Mouse (Mus musculus): ENCODE data around the gene Gli2. TPM values are rescaled to one million over a fixed set of nuclear protein-coding genes. Genes with fewer than 3 reads are reported as not detected.
A peak's percentile ranks its signal among the peaks of the same experiment; 100 is the strongest.

Gene Gli2
- total RNA-seq, 2 experiments from 2014 or later = 5.6 to 6.8 TPM

DNA sequence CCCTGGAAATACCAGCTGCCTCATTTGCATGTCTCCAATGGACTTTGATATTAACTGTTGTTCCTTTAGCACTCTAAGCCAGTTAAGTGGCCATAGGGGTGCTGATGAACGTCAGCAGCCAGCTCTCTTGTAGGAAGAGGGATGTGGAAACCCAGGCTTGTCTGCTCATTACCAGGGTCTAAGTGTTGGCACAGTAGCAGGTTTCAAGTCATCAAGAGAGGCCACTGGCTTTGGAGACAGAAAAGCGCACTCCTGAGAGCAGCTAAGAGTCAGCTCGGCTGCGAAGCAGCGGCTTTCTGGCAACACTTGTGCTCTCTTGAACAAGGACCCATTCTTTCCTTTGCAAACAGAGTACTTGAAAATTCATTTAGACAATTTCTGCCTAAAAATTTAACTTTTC, 148.1 kb downstream of the Gli2 start:
- DNase-seq (ENCODE audit: low spot score in 2 of 2) = no peak

DNA sequence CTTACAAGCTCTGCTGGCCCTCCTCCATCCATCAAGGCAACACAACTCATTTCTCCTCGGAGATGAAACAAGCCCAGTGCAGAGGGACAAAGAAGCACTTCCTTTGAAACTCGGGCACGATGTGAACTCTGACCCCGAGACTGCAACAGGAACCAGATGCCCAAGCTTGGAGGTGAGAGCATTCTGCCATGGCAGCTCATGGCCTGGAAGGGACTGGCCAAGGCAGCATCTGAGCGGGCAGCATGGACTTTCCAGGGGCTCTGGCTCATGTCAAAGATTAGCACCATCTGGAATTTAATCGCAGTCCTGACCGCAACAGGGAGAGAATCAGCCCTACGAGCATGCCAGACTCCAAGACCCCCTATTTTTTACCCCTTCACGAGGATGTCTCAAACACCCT, 148.5 kb downstream of the Gli2 start:
- DNase-seq (ENCODE audit: low spot score in 2 of 2) = no peak

DNA sequence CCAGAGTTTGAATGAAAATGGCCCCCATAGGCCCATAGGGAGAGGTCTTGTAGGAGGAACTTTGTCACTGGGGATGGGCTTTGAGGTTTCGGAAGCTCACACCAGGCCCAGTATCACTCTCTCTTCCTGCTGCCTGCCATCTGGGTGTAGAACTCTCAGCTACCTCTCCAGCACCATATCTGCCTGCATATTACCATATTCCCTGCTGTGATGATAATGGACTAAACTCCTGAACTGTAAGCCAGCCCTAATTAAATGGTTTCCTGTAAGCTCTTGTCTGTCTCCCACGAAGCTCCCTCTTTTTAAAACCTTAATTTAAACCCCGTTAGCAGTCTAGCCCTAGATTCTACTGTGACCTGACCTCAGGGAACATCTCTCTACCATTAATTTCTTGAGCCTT, 149.0 kb downstream of the Gli2 start:
- DNase-seq (ENCODE audit: low spot score in 2 of 2) = no peak

DNA sequence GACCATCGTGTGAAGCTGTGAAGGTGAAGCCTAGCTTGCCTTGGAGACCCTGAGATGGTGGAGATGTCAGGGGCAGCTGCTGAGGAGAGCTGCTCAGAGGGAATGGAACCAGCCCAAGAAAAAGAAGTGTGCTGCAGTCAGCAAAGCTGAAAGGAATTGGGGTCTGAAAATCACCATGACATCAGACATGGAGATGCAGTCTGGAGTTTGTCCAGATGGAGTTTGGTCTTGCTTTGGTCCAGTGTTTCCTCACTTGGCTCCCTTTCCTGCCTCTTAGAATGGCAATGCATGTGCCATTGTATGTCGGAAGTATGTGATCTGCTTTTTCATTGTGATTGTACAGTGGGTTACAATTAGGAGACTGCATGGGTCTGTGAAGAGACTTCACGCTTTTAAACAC, 149.7 kb downstream of the Gli2 start:
- DNase-seq (ENCODE audit: low spot score in 2 of 2) = no peak

DNA sequence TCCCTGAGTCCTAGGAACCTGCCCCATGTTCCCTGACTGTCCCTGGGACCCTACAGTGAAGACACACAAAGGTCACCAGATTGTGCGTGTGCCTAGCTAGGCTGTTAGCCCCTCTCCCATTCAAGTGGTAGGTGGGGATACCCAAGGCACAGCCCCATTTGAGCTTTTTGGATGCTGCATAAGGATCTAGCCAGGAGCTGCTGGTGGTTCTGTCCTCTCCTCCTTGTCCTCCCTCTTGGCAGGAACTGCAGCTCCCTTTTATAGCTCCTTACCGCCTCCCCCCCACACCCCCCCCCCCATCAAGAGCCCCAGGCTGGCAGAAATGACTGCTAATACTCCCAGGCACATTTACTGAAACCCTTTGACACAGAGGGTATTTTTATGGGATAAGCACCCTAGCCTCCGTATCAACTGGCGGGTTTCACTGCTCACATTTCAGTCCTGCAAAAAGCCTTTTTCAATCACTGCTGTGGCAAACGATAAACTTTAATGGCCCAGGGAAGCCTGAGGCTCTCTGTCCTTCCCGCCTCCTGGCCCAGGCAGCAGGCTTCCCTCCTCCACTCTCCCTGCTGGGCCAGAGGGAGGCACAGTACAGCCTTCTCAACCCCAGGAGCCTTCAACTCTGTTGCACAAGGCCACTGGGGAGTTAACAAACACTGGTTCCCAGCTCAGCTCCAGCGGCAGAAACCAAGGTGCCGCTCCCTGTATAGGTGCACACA, 151.4 kb downstream of the Gli2 start:
- no peak for DNase-seq (ENCODE audit: low spot score in 2 of 2)

DNA sequence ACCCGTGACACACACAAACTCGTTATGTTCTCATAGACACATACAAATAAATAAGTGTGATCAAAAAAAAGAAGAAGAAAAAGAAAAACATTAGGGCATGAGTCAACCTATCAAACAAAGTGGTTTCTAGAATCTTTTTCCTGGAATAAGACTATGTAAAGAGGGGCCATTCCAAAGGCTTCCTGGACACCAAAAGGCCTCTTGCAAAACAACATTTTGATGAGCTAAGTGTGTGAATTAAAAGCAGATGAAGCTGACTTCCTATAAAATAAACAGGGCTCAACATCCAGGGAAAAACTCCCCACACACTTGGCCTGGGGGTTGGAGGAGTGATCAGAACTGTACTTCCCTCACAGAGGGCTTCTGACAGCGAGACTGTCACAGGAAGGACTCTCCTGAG, 155.1 kb downstream of the Gli2 start:
- DNase-seq (ENCODE audit: low spot score in 2 of 2) = no peak

DNA sequence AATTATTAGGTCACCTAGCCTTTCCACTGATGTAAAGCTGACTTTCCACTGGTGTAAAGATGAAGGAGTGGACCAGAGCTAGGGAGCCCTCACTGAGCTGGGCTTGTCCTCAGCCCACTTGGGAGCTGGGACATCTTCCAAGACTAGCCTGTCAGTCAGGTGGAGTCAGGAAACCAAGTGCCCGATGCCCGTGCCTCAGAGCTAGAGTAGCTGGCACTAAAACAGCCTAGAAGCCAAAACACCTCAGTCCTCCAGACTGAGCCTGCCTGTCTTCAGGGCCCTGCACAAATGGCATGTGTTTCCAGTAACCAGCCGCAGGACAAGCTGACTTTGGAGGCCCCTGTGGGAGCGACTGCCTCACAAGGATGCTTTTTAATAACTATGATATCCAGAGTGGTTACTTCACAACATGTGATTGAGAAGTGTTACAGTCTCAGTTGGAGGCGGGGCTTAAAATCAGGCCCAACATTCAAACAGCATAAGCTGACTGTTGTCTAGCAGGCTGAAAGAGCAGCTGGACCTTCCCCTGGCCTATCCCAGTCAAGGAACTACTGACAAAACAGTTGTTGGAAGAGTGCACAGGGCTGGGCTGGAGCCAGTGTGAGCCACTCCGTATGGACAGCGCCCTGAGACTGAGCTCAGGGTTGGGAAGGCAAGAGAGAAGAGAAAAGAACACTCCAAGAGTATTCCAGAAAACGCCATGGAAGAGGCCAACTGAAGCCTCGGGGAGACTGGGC, 158.2 kb downstream of the Gli2 start:
- no peak for DNase-seq (ENCODE audit: low spot score in 2 of 2)

DNA sequence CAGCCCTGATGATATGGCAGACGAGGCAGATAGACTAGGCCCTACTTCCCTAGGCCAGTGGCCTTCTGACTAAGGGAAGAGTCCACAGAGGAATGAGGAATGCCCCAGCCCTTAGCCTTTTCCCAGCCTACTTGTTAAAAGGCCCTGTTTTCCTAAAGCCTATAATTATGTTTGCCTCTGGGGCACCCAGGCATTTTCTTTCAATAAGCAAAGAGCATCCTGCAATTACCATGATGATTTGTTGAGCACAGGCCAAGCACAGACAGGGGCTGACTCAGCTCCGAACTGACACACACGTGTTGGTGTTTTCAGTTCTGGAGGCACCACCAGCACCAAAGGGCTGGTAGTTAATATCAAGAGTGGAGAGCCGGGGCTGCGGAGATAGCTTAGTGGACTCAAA, 162.0 kb downstream of the Gli2 start:
- DNase-seq (ENCODE audit: low spot score in 2 of 2) = no peak

DNA sequence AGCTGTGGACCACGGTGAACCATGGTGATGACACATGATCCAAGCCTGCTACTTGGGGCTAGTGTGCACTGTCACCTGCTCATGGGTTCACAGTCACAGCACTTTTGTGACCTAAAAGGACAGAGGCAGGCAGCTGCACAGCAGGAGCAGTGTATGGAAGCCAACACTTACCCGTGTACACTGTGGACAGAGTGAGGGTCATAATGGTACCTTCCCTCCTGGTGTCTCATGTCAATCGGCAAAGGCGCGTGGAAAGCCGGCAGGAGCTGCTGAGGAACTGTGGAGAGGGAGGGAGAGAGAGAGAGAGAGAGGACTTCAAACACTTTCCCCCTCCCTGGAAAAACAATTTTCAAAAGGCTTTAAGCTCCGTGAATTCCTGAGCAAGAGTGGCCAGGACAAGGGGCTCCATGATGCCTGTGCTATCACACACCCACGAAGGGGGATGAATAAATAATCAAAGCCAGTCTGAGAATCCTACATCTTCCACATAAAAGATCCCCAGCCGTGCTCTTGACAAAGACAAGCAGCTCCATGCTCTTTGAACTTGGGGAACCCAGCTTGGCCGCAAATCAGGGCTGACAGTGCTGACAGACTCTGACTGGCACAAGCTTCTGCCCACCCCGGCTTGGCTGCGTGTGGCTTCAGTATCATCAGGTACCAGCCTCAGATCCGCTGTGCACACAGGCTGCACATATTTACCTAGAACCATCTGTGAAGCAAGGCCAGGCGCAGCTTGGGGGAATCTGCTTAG, 163.1 kb downstream of the Gli2 start:
- DNase-seq (ENCODE audit: low spot score in 2 of 2) = no peak

DNA sequence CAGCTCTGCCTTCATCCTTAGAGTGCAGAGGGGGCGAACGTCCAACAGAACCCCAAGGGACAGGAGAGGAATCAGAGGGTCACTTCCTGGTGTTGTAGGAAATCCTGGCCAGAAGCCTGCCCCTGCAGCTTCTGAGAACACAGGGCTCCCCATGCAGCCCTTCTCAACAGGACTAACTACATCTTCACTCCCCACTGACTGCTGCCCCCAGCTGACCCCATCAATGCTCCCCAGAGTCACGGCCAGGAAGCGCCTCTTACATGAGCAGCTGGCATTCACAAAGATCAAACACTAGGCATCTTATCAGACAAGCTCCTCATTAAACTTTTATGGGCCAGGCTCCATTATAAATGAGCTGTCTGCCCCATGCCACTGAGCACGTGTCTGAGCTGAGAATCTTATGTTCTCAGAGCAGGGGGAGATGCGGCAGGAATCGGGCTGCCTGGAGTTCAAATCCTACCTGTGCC, 172.6 kb downstream of the Gli2 start:
- DNase-seq (ENCODE audit: low spot score in 2 of 2) = no peak

DNA sequence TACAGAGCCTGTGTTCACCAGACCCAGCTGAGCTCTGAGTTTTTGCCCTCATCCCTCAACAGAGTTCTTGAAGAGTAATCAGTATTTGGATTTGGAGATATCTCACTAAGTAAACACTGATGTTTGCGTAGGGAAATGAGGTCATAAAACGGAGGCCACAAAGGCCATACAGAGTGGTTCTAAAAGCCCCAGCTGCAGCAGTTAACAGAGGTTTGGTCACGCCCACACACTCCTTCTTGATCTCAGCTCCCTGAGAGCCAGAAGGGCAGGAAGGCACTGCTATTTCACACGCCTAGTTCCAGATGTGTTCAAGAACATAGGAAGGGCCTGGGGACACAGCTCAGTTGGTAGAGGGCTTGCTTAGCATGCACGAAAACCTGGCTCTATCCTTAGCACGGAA, 175.1 kb downstream of the Gli2 start:
- no peak for DNase-seq (ENCODE audit: low spot score in 2 of 2)

DNA sequence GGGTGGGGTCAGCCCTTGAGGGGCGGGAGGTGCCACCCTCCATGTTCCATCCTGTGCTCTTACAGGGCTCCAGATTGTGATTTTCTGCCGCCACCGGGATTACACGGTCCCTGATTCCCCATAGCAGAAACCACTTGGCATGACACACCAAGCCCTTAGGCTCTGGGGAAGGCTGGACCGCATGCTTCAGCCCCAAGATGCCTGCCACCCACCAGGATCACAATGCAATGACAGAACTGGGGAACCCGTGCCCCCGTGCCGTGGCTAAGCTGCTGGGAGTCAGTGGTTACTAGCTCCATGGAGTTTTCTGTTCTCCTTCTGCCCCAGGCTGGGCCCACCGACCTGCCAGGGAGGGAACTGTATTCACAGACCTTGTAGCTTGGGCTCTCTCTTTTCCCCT, 178.2 kb downstream of the Gli2 start:
- no peak for DNase-seq (ENCODE audit: low spot score in 2 of 2)

DNA sequence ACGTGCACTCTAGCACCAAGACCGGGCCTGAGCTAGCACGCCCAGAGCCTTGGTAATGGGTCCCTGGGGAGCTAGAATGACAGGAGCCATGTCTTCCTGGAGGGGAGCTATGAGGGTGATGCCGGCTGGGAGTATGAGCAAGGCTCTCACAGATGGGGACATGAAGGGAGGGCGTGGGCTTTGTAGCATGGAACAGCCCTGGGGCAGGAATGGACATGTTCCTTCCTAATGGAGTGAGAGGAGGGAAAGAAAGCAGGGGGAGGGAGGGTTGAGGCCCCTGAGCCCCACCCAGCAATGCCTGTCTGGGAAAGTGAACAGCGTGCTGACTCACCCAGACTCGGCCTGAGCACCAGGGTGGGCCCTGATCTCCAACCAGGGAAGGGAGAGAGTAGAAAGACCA, 179.9 kb downstream of the Gli2 start:
- DNase-seq (ENCODE audit: low spot score in 2 of 2) = no peak

DNA sequence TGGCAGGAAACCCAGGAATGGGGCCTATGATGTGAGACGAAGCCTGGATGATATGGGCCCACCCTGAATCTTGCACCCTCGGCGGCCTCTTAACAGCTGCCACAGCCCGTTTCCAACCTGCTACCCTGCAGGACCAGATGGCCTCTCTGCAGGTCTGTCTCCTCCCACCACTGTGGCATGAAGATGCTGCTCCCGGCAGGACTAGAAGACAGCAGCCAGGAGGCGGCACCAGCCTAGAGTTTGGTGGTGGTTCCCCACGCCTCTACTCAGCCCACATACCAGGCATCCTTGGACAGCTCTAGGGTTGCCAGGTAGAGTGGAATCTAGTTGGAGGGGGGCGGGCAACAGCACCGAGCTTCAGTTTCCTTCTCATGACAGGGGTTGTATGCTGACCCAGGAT, 188.7 kb downstream of the Gli2 start:
- DNase-seq (ENCODE audit: low spot score in 2 of 2) = no peak

DNA sequence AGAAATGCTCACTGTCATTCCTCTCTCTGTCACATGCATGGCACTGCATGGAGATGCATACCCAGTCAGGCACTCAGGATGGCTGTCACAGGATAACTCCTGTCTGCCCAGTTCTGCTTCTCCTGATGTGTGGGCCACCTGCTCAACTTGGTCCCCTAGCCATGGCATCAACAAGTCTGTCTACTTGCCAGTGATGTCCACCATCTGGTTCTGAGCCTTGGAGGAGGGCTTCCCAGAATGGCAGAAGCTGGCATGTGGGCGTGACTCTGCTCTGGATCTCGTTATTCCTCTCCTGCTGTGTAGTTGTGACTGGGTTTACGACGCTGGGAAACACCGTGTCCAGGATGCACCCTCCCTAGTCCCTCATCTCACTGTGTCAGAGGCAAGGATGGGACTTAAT, 189.4 kb downstream of the Gli2 start:
- DNase-seq (ENCODE audit: low spot score in 2 of 2) = no peak

DNA sequence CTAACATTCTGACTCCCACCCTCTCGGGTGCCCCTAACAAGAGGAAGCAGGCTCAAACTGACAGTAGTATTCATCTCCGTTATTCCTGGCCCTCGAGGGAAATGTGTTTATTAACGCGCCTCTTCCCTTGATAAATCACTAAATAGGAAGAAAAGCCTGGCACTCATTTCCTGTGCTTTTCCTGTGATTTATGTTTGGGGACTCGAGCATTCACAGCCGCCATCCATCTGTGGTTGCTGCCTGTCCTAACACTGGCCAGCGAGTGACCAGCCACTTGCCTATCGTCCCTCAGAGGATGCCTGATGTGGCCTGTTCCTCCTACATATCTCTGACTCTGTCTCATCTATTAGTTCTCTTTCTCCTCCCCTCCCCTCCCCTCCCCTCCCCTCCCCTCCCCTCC, 195.3 kb downstream of the Gli2 start:
- no peak for DNase-seq (ENCODE audit: low spot score in 2 of 2)

DNA sequence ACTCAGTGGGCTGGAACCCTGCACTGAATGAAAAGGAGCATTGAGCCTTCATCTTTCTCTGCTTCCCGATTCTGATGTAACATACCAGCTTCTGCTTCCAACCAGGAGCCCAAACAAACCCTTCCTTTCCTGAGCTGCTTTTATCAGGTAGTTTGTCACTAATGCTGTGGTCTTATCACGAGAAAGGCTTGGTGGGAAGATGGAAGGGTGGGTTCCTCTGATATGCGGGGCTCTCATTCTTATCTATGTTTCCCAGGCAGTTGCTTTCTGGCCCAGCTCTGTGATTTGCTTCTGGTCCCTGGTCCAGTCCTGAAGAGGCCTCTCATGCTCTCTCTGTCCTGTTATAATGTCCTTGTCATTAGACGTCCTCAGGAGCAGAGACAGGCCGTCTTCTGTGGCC, 222.8 kb downstream of the Gli2 start:
- no peak for DNase-seq (ENCODE audit: low spot score in 2 of 2)

DNA sequence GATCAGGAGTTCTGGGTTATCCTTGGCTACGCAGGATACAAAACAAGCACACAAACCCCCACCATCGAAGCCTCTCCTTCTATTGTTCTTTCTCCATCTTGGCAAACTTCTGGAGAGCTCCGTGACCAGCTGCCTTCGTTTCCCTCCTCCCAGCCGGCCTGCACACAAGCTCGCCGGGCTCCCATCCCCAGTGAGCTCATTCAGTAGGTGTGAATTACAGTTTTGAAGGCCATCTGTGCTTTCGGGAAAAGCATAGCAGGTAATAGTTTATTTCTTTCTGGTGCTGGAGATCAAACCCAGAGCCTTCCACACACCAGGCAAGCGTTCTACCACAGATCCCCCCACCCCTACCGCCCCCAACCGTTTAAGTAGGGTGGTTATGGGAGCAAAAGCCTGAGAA, 226.8 kb downstream of the Gli2 start:
- no peak for DNase-seq (ENCODE audit: low spot score in 2 of 2)

DNA sequence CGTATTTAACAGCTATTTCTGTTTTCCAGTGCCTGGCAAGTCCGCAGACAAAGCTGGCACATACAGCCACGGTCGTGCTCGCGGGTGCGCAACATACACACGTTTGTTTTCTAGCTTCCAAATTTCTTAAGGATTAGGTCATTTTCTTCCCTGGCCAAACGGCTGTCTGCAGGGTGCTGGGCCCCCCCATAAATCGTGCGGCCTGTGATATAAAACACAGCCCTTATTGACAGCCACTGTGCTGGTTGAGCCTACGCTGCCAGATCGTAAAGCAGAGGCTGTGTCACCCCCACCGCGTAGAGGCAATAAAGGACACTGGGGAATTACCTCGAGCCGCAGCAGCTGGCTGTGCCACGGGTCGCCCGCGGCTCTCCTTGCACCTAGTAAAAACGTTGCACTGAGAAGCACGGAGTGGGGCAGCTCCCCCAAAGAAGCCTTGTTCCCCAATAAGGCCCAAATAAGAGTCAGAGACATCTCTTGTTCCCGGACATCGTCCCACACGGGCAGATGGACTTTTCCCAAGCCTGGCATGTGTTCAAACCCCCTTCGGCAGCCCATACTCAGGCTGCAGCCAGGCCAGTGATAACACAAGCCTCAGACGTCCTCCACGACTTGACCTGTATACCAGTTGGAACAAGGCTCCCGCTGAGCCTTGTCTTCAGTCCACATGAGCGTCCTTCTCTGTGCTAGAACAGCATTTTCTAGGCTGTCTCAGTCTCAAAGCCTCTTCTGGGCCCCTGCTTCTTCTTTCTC, 227.8 kb downstream of the Gli2 start:
- DNase-seq (ENCODE audit: low spot score in 2 of 2) = peak; percentile 18 to 28

DNA sequence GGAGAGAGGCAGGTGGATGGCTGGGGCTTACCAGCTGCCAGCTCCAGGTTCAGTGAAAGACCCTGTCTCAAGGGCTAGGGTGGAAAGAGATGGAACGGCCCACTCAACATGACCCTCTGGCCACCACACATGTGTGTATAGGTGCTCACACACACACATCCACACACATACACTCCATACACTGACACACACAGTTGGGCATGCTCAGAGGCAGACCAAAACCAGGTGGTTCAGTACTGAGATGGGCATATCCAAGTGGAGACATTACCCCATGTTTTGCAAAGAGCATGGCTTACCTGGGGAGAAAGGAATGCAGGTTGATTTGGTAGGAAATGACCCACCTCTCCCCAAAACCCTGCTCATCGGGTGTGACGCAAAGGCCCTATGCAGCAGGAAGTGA, 228.4 kb downstream of the Gli2 start:
- DNase-seq (ENCODE audit: low spot score in 2 of 2) = no peak

DNA sequence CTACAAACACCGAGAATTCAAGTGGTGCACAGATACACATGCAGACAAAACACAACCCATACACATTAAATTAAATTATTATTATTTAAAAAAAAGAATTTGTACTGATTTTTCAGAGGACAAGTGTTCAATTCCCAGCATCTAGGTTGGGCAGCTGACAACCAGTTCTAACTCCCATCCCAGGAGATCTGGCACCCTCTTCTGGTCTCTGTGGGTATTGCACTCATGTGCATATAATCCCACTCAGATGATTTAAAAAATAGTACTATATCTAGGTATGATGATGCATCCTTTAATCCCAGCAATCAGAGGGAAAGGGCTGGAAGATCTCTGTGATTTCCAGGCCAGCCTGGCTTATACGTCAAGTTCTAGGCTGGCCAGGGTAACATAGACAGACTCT, 231.2 kb downstream of the Gli2 start:
- DNase-seq (ENCODE audit: low spot score in 2 of 2) = no peak

DNA sequence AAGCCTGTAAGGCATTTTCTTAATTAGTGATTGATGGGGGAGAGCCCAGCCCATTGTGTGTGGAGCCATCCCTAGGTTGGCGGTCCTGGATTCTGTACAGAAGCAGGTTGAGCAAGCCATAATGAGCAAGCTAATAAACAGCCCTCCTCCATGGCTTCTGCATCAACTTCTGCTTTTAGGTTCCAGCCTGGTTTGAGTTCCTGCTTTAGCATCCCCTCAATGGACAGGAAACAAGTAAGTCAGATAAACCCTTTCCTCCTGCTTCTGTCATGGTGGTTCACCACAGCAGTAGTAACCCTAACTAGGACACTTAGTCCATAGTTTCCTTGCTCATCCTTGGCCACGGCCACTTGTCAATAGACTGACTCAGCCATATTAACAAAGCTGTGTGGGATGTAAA, 238.4 kb downstream of the Gli2 start:
- DNase-seq (ENCODE audit: low spot score in 2 of 2) = no peak

Data from layer of hippocampus, postnatal 10 days (tissue).